Mouse (Mus musculus) olfactory bulb, adult 2 months (tissue): ENCODE results near the gene Atl2.

Experiments
- CTCF ChIP-seq: fragments of 200-500 bp; IDR thresholded peaks from 2 replicates; pipeline ENCODE4 v1.5.1; 2012; ENCODE audit warnings: low read depth, mild to moderate bottlenecking, low read length, moderate library complexity; ENCODE audit not compliant: insufficient read depth
- POLR2A ChIP-seq: fragments of 200-500 bp; IDR thresholded peaks from 2 replicates; pipeline ENCODE4 v1.6.1; 2012; ENCODE audit warnings: mild to moderate bottlenecking, low read depth, low read length, moderate library complexity; ENCODE audit not compliant: insufficient read depth

DNA sequence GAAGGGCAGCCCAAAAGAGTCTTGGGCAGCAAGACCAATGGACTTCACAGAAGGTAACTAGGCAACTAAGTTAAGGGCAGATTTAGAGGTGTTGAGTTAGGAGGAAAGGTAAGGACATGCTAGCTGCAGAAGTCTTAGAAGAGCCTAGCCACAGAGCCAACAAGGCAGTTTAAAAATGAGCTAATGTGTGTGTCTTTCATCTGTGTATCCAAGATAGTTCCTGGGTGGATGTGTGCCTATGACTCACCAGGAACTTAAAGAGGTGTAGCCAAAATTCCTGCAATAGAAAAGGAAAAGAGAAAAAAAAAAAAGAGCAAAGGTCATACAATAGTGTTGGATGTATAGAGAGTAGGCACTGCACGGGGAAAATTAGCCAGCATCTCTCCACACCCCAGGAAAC, 63.6 kb downstream of the Atl2 start:
- TF ChIP-seq CTCF, result no peak
- no peak for TF ChIP-seq POLR2A
